Mouse (Mus musculus) heart, postnatal 0 days (tissue): ENCODE data around the gene Dusp11.

ENCODE experiments used
- CTCF ChIP-seq: IDR thresholded peaks from 2 replicates; pipeline ENCODE4 v1.5.1; 2016; ENCODE audit warnings: antibody characterized with exemption, control low read depth, low read depth
- EP300 ChIP-seq: IDR thresholded peaks from 2 replicates; pipeline ENCODE4 v1.6.1; 2016; ENCODE audit warnings: antibody characterized with exemption, low read depth

GRCm38 (mm10) chr6:85919401-85919800, 42.1 kb downstream of the Dusp11 start:
- TF ChIP-seq EP300 (no peak), CTCF (no peak)
